Mouse (Mus musculus): ENCODE measurements around the gene Olfr1136.

The Olfr1136 gene

GRCm38 (mm10) chr2:87693847-87694246 lies at the start of gene Olfr1136:
Olfr1136 (minus strand) TSS chr2:87693947.
- DNase-seq = no peak

GRCm38 (mm10) chr2:87743452-87743851 lies 49.7 kb upstream of the Olfr1136 start, which contains the start of gene Olfr1140:
Olfr1140 (plus strand) TSS chr2:87743752.
- DNase-seq = no peak

- no peak for DNase-seq
Observed at GRCm38 (mm10) chr2:87739878-87740277, 46.1 kb upstream of the Olfr1136 start, which contains the start of gene Olfr1138. Olfr1138 (minus strand) TSS chr2:87739978.

GRCm38 (mm10) chr2:87713079-87713478 lies 19.3 kb upstream of the Olfr1136 start, which contains the start of gene Olfr1137:
Olfr1137 (minus strand) TSS chr2:87713179.
- DNase-seq = no peak

GRCm38 (mm10) chr2:87673564-87673963 lies 20.2 kb downstream of the Olfr1136 start, which contains the start of gene Olfr1135:
Olfr1135 (minus strand) TSS chr2:87673664.
- no peak for DNase-seq

- DNase-seq = no peak
Observed at GRCm38 (mm10) chr2:87658360-87658759, 35.4 kb downstream of the Olfr1136 start, which contains the start of gene Olfr1134. Olfr1134 (minus strand) TSS chr2:87658460.

GRCm38 (mm10) chr2:87647274-87647673 lies 46.5 kb downstream of the Olfr1136 start, which contains the start of gene Olfr1133:
Olfr1133 (minus strand) TSS chr2:87647374.
- DNase-seq = no peak

All from kidney, postnatal 14 days (tissue).